Mouse (Mus musculus) brain, embryonic 14.5 days (tissue): ENCODE data around the gene Edem3. TPM values are rescaled to one million over a fixed set of nuclear protein-coding genes. Genes with fewer than 3 reads are reported as not detected.

ENCODE experiments used
- DNase-seq: peaks from one replicate; pipeline ENCODE4 v3.0.0-alpha.2; 2011; ENCODE audit warnings: low read depth
- CTCF ChIP-seq: fragments of 200-500 bp; IDR thresholded peaks from 2 replicates; pipeline ENCODE4 v1.5.1; 2012; ENCODE audit warnings: inconsistent platforms, mild to moderate bottlenecking, moderate library complexity, borderline replicate concordance; ENCODE audit not compliant: insufficient read depth, insufficient read length; ENCODE audit errors: extremely low read depth
- POLR2A ChIP-seq: fragments of 200-500 bp; IDR thresholded peaks from 2 replicates; pipeline ENCODE4 v1.6.1; 2012; ENCODE audit warnings: mild to moderate bottlenecking, inconsistent platforms, borderline replicate concordance; ENCODE audit not compliant: poor library complexity, insufficient read depth, insufficient read length, severe bottlenecking; ENCODE audit errors: extremely low read depth
- polyA plus RNA-seq: library from polyadenylated mRNA; depleted of rRNA; stranded (reverse); fragments of >200 nt; gene quantifications from 2 replicates; pipeline ENCODE4 v1.2.3, GENCODE M21; 2012

The Edem3 gene
- polyA plus RNA-seq, 1 experiment, result 24.1 TPM

GRCm38 (mm10) chr1:151845252-151845832 is 90.2 kb downstream of the Edem3 start:
- peak; percentile 53 for DNase-seq
- TF ChIP-seq CTCF, result no peak
- TF ChIP-seq POLR2A, result no peak

GRCm38 (mm10) chr1:151845926-151846782 is 91.0 kb downstream of the Edem3 start:
- peak; percentile 28; the same call in 1 of the 2 replicates for TF ChIP-seq CTCF
- no peak for TF ChIP-seq POLR2A
- DNase-seq, result no peak

GRCm38 (mm10) chr1:151848286-151848685 is 93.1 kb downstream of the Edem3 start:
- TF ChIP-seq CTCF (no peak), POLR2A (no peak)
- DNase-seq, result no peak

- TF ChIP-seq POLR2A (no peak), CTCF (no peak)
- DNase-seq, result no peak
These were observed 94.9 kb downstream of the Edem3 start for GRCm38 (mm10) chr1:151849993-151850608.

GRCm38 (mm10) chr1:151851051-151851848 is 96.1 kb downstream of the Edem3 start:
- TF ChIP-seq POLR2A, result no peak
- no peak for TF ChIP-seq CTCF
- DNase-seq, result peak; percentile 43

- TF ChIP-seq CTCF, result no peak
- no peak for TF ChIP-seq POLR2A
- DNase-seq, result peak; percentile 59
These were observed 96.8 kb downstream of the Edem3 start for GRCm38 (mm10) chr1:151851976-151852375.

- no peak for TF ChIP-seq POLR2A
- no peak for TF ChIP-seq CTCF
- no peak for DNase-seq
These were observed 100.4 kb downstream of the Edem3 start for GRCm38 (mm10) chr1:151855561-151855960.

GRCm38 (mm10) chr1:151858474-151858873 is 103.3 kb downstream of the Edem3 start:
- no peak for TF ChIP-seq POLR2A
- TF ChIP-seq CTCF, result no peak
- no peak for DNase-seq

GRCm38 (mm10) chr1:151861334-151861995 is 106.3 kb downstream of the Edem3 start:
- TF ChIP-seq POLR2A (no peak), CTCF (no peak)
- DNase-seq, result no peak

- DNase-seq, result no peak
- TF ChIP-seq CTCF (no peak), POLR2A (no peak)
These were observed 106.9 kb downstream of the Edem3 start for GRCm38 (mm10) chr1:151862109-151862508.

GRCm38 (mm10) chr1:151863135-151863796 is 108.1 kb downstream of the Edem3 start:
- TF ChIP-seq POLR2A (no peak), CTCF (no peak)
- no peak for DNase-seq

GRCm38 (mm10) chr1:151863797-151864147 is 108.6 kb downstream of the Edem3 start:
- TF ChIP-seq POLR2A (no peak), CTCF (no peak)
- DNase-seq, result peak; percentile 48
